Mouse (Mus musculus): ENCODE results near the gene Ern2.

GRCm38 (mm10) chr7:122229916-122230315 is 43.9 kb upstream of the Ern2 start:
- TF ChIP-seq MAX (IDR thresholded peaks at IDR 0.05; ENCODE audit: low read length), result no peak
- no peak for TF ChIP-seq ELF1 (IDR thresholded peaks at IDR 0.05; ENCODE audit: low read depth, low read length)
- no peak for TF ChIP-seq UBTF (IDR thresholded peaks at IDR 0.05; ENCODE audit: low read depth, low read length)
- no peak for TF ChIP-seq GABPA (IDR thresholded peaks at IDR 0.05; ENCODE audit: insufficient replicate concordance, low read depth, low read length)
- TF ChIP-seq CTCF (conservative IDR thresholded peaks at IDR 0.05 in 1 of 2, IDR thresholded peaks at IDR 0.05 in 1 of 2; ENCODE audit: low read depth in 2 of 2, low read length in 2 of 2), result no peak
- TF ChIP-seq ZMIZ1 (IDR thresholded peaks at IDR 0.05; ENCODE audit: low read depth, low read length), result no peak
- no peak for TF ChIP-seq HCFC1 (IDR thresholded peaks at IDR 0.05; ENCODE audit: low read depth, low read length)
- no peak for TF ChIP-seq USF2 (conservative IDR thresholded peaks at IDR 0.05; ENCODE audit: low read depth, low read length)
- no peak for TF ChIP-seq POLR2A (IDR thresholded peaks at IDR 0.05; ENCODE audit: low read depth, low read length)
- TF ChIP-seq ZC3H11A (IDR thresholded peaks at IDR 0.05; ENCODE audit: low read depth, low read length), result no peak
- TF ChIP-seq SIN3A (IDR thresholded peaks at IDR 0.05; ENCODE audit: low read length), result no peak
- no peak for TF ChIP-seq NELFE (IDR thresholded peaks at IDR 0.05; ENCODE audit: low read depth, low read length)

All from CH12.LX (cell line).